Comparison of ENCODE assay signal across 11 mouse cellular contexts in genomic region chrX:105124903-105125302, GRCm38 (mm10). TPM values are rescaled to one million over a fixed set of nuclear protein-coding genes. Genes with fewer than 3 reads are reported as not detected.
DNase-seq lines count a peak whose midpoint lies in the region; ATAC-seq lines count a peak whose summit lies in the region.
"Had no signal": no experiment of that assay in that cellular context is flagged by ENCODE, and none has a peak within 500 bp of the region (broad histone marks: within the 10 kb centered on the region; RNA-seq: fewer than 3 reads in every experiment).

No protein-coding gene starts in this region.

- WGBS in kidney, embryonic 14.5 days = 25% methylated on average over 2 of the region's 3 CpGs
- WGBS in embryonic facial prominence, embryonic 11.5 days = 11% methylated on average over 2 of the region's 3 CpGs

- H3K4me2 ChIP-seq in kidney, embryonic 14.5 days (replicated peaks; ENCODE audit: low read depth, low read length) = no peak overlapping the region
- H3K4me2 ChIP-seq in embryonic facial prominence, embryonic 11.5 days (ENCODE audit: low read depth, low read length) = no peak overlapping the region
- H3K4me2 ChIP-seq: limb, embryonic 12.5 days; midbrain, embryonic 15.5 days had no signal

- H3K9ac ChIP-seq in kidney, embryonic 14.5 days (ENCODE audit: low read depth, low read length) = no peak overlapping the region
- H3K9ac ChIP-seq in embryonic facial prominence, embryonic 11.5 days (replicated peaks; ENCODE audit: low read length) = no peak overlapping the region
- H3K9ac ChIP-seq: limb, embryonic 12.5 days; midbrain, embryonic 15.5 days had no signal

- H3K27ac ChIP-seq in kidney, embryonic 14.5 days (ENCODE audit: low read depth, low read length) = no peak overlapping the region
- no peak overlapping the region for H3K27ac ChIP-seq in embryonic facial prominence, embryonic 11.5 days (replicated peaks; ENCODE audit: low read depth, low read length)
- H3K27ac ChIP-seq: limb, embryonic 12.5 days; midbrain, embryonic 15.5 days had no signal

- DNase-seq in cerebellum, postnatal 10 days = peak; percentile 23 to 31
- DNase-seq in cerebellum, adult 11-12 months = no peak
- peak; percentile 4 to 33 for DNase-seq in kidney, postnatal 4 days
- DNase-seq in 416B (ENCODE audit: low read depth) = peak; percentile 15
- DNase-seq in embryonic facial prominence, embryonic 11.5 days (ENCODE audit: low spot score) = peak; percentile 49
- DNase-seq in ovary, adult 18-20 months (ENCODE audit: low spot score) = no peak
- DNase-seq: right cerebral cortex, postnatal 4 days had no signal

- H3K9me3 ChIP-seq in kidney, embryonic 14.5 days (ENCODE audit: control insufficient read depth, low read length) = no peaks in the 10 kb centered on the region
- H3K9me3 ChIP-seq in embryonic facial prominence, embryonic 11.5 days (replicated peaks; ENCODE audit: control insufficient read depth, low read length) = no peaks in the 10 kb centered on the region
- H3K9me3 ChIP-seq: limb, embryonic 12.5 days; midbrain, embryonic 15.5 days had no signal

- H3K4me1 ChIP-seq in kidney, embryonic 14.5 days (ENCODE audit: control insufficient read depth, insufficient read depth, low read length) = no peaks in the 10 kb centered on the region
- H3K4me1 ChIP-seq in embryonic facial prominence, embryonic 11.5 days (ENCODE audit: control insufficient read depth, insufficient read depth, low read length) = no peaks in the 10 kb centered on the region

- ATAC-seq in kidney, embryonic 14.5 days (ENCODE audit: low FRiP score, low TSS enrichment) = no peak
- ATAC-seq in embryonic facial prominence, embryonic 11.5 days (replicated peaks; ENCODE audit: insufficient number of reproducible peaks, low FRiP score, low TSS enrichment, low read depth) = no peak
- no peak for ATAC-seq in erythroblast, adult 5-6 weeks (replicated peaks; ENCODE audit: low FRiP score, poor library complexity, severe bottlenecking)
- ATAC-seq: midbrain, embryonic 15.5 days had no signal

- peaks cover 3% of the 10 kb centered on the region; the same call in 1 of the 2 replicates for H3K27me3 ChIP-seq in kidney, embryonic 14.5 days (ENCODE audit: control insufficient read depth, insufficient read depth, low read length)
- peaks cover 5% of the 10 kb centered on the region; the same call in 1 of the 2 replicates for H3K27me3 ChIP-seq in embryonic facial prominence, embryonic 11.5 days (ENCODE audit: control insufficient read depth, insufficient read depth, low read length)

- H3K4me3 ChIP-seq in kidney, embryonic 14.5 days (ENCODE audit: low read length) = no peak overlapping the region
- no peak overlapping the region for H3K4me3 ChIP-seq in embryonic facial prominence, embryonic 11.5 days (ENCODE audit: low read depth, low read length)
- H3K4me3 ChIP-seq: limb, embryonic 12.5 days; midbrain, embryonic 15.5 days had no signal

- H3K36me3 ChIP-seq in kidney, embryonic 14.5 days (ENCODE audit: control insufficient read depth, insufficient read depth, low read length) = no peaks in the 10 kb centered on the region
- no peaks in the 10 kb centered on the region for H3K36me3 ChIP-seq in embryonic facial prominence, embryonic 11.5 days (replicated peaks; ENCODE audit: control insufficient read depth, insufficient read depth, low read depth, low read length)
- H3K36me3 ChIP-seq: limb, embryonic 12.5 days; midbrain, embryonic 15.5 days had no signal

RNA-seq across cellular contexts. Expression of gene Magee1, which starts 4.7 kb away (rescaled TPM):
- polyA plus RNA-seq in kidney, embryonic 14.5 days (2014; fragmentation: Nextera tagmentation; extraction: Ambion mirVana) = 6.1 and 8.5 TPM in 2 replicates
- polyA plus RNA-seq in embryonic facial prominence, embryonic 11.5 days (2014; fragmentation: Nextera tagmentation; extraction: Ambion mirVana) = 14.8 and 18.4 TPM in 2 replicates
- total RNA-seq in erythroblast, adult 5-6 weeks (2015; ENCODE audit: low replicate concordance) = 0.19 TPM in 1 of 2 replicates, not detected in the other
- total RNA-seq in erythroblast, adult 5-6 weeks (2017; ENCODE audit: low replicate concordance) = 0.70 TPM in 1 of 2 replicates, not detected in the other

RNA-seq across cellular contexts. Expression of gene Pbdc1, which starts 45.3 kb away (rescaled TPM):
- 56.9 and 109 TPM in 2 replicates for polyA plus RNA-seq in kidney, embryonic 14.5 days (2014; fragmentation: Nextera tagmentation; extraction: Ambion mirVana)
- 76.1 and 78.9 TPM in 2 replicates for polyA plus RNA-seq in embryonic facial prominence, embryonic 11.5 days (2014; fragmentation: Nextera tagmentation; extraction: Ambion mirVana)
- 9.2 and 15.8 TPM in 2 replicates for total RNA-seq in erythroblast, adult 5-6 weeks (2015; ENCODE audit: low replicate concordance)
- total RNA-seq in erythroblast, adult 5-6 weeks (2017; ENCODE audit: low replicate concordance) = 5.2 and 7.2 TPM in 2 replicates

Comparison
In these comparisons a context has a peak if more than half of its experiments do, and no peak if none do; other contexts are left out.
1. DNase-seq: peak in cerebellum, postnatal 10 days (2 of 2), kidney, postnatal 4 days (2 of 2), 416B (single experiment) and embryonic facial prominence, embryonic 11.5 days (single experiment); none in cerebellum, adult 11-12 months (single experiment) and ovary, adult 18-20 months (single experiment).